Mouse (Mus musculus) limb, embryonic 15.5 days (tissue): ENCODE measurements at regions not wholly inside any gene's neighbourhood (a gene's known extent, or its start where the extent isn't known, plus 50 kb on each side); places are given as distances from the start of the nearest gene placed in this dataset.
A peak's percentile ranks its signal among the peaks of the same experiment; 100 is the strongest.

Source experiments
- ATAC-seq: fragments of 200-750 bp; cut with Nextera tagmentation; 2 replicates; pipeline ENCODE4 v1.8.0; 2017; ENCODE audit warnings: low read depth, moderate TSS enrichment; ENCODE audit not compliant: insufficient number of reproducible peaks, low FRiP score, low TSS enrichment
- H3K27ac ChIP-seq: fragments of 300-500 bp; sonication (generic); 2 replicates; pipeline ENCODE4 v1.5.1; 2015; ENCODE audit warnings: moderate library complexity, mild to moderate bottlenecking, inconsistent platforms
- H3K27me3 ChIP-seq: fragments of 300-500 bp; sonication (generic); 2 replicates; pipeline ENCODE4 v1.6.1; 2015; ENCODE audit warnings: inconsistent platforms
- H3K36me3 ChIP-seq: fragments of 300-500 bp; sonication (generic); 2 replicates; pipeline ENCODE4 v1.6.1; 2015; ENCODE audit warnings: inconsistent platforms
- H3K4me1 ChIP-seq: fragments of 300-500 bp; sonication (generic); 2 replicates; pipeline ENCODE4 v1.6.1; 2015; ENCODE audit warnings: inconsistent platforms
- H3K4me2 ChIP-seq: fragments of 300-500 bp; sonication (generic); 2 replicates; pipeline ENCODE4 v1.6.1; 2015; ENCODE audit warnings: mild to moderate bottlenecking, inconsistent platforms
- H3K4me3 ChIP-seq: fragments of 300-500 bp; sonication (generic); 2 replicates; pipeline ENCODE4 v1.5.1; 2015; ENCODE audit warnings: mild to moderate bottlenecking, inconsistent platforms
- H3K9ac ChIP-seq: fragments of 300-500 bp; sonication (generic); 2 replicates; pipeline ENCODE4 v1.6.1; 2015; ENCODE audit warnings: inconsistent platforms
- H3K9me3 ChIP-seq: fragments of 300-500 bp; sonication (generic); 2 replicates; pipeline ENCODE4 v1.6.1; 2016; ENCODE audit warnings: inconsistent platforms
- WGBS: fragments of 180-500 bp; shearing (Covaris S2); methylation state at CpG from one replicate; pipeline ENCODE4 v1.1.7; 2015; 5-methylcytosine and 5-hydroxymethylcytosine counted together

DNA sequence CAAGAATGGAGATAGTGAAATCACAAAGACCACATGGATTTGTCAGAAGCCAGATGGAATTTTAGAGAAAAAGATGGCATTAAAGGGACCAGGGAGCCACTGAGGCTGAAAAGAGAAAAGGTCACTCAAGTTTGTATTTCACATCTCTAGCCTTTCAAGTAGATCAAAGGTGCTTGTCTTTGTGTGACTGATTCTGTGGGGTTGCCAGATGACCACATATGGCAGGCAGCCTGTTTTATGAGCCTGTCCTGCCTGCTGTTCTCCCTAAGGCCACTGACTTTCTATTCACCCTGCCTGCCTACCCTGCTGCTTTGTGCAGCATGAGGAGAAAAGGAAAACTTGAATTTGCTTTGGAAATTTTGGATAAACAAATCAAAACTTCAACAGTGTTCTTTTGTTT is 592.0 kb downstream of the Gm11232 start:
- Histone ChIP-seq H3K27me3 (no peaks in the 10 kb centered on the region), H3K4me3 (no peak overlapping the region), H3K27ac (no peak overlapping the region), H3K4me1 (no peaks in the 10 kb centered on the region), H3K4me2 (no peak overlapping the region), H3K36me3 (no peaks in the 10 kb centered on the region), H3K9ac (no peak overlapping the region), H3K9me3 (no peaks in the 10 kb centered on the region)
- ATAC-seq = no peak

DNA sequence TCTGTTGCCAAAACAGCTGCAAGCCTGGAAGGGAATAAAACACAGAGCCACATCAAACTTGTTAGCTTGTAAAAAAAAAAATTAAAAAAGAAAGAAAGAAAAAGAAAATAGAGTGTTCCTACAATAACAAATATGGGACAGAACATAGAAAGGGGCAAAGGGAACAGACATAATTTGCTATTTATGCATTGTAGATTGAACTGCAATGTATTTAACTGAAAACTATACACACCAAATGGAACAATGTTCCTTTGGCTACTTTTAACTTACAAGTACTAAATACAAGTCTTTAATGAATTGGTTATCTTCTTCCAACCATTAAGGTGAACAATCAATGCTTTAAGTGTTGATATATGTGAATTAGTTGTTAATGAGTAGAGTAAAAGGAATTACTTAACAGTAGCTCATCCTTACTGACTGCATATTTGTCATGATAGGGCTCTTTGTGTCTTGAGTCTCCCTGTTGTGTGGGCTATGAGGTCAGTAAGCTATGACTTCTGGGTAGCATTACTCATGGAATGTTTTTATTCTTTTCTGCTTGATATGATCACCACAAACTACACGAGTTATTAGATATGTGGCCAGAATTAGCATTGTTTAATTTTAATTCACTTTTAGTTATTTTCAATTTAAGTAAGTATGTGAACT is 597.0 kb upstream of the Megf9 start:
- 24% methylated on average over 1 of the region's 1 CpGs for WGBS
- no peaks in the 10 kb centered on the region for H3K36me3 ChIP-seq
- no peak overlapping the region for H3K4me2 ChIP-seq
- no peak overlapping the region for H3K4me3 ChIP-seq
- H3K27me3 ChIP-seq = no peaks in the 10 kb centered on the region
- H3K4me1 ChIP-seq = peaks cover 7% of the 10 kb centered on the region; the same call in 1 of the 2 replicates
- H3K27ac ChIP-seq = no peak overlapping the region
- no peak for ATAC-seq
- no peaks in the 10 kb centered on the region for H3K9me3 ChIP-seq
- H3K9ac ChIP-seq = no peak overlapping the region

- Histone ChIP-seq H3K4me1 (peaks cover 7% of the 10 kb centered on the region; the same call in 1 of the 2 replicates), H3K27ac (no peak overlapping the region)
- 11% methylated on average over 7 of the region's 7 CpGs for WGBS
These were observed 596.3 kb upstream of the Megf9 start for GRCm38 (mm10) chr4:71130946-71131669.

GRCm38 (mm10) chr4:71129306-71129705 is 594.5 kb upstream of the Megf9 start:
- Histone ChIP-seq H3K9me3 (no peaks in the 10 kb centered on the region), H3K27ac (no peak overlapping the region), H3K4me3 (no peak overlapping the region), H3K4me1 (peaks cover 7% of the 10 kb centered on the region; the same call in 1 of the 2 replicates), H3K36me3 (no peaks in the 10 kb centered on the region), H3K9ac (no peak overlapping the region), H3K27me3 (no peaks in the 10 kb centered on the region), H3K4me2 (no peak overlapping the region)
- no peak for ATAC-seq
- 11% methylated on average over 1 of the region's 1 CpGs for WGBS

More at GRCm38 (mm10) chr4:71130946-71131669, 596.3 kb upstream of the Megf9 start:
- no peaks in the 10 kb centered on the region for H3K36me3 ChIP-seq
- no peak overlapping the region for H3K9ac ChIP-seq
- no peak overlapping the region for H3K4me2 ChIP-seq
- H3K9me3 ChIP-seq = no peaks in the 10 kb centered on the region
- H3K4me3 ChIP-seq = no peak overlapping the region
- peak; percentile 88 for ATAC-seq
- no peaks in the 10 kb centered on the region for H3K27me3 ChIP-seq
